Mouse (Mus musculus): ENCODE results near the gene Baz2b. TPM values are rescaled to one million over a fixed set of nuclear protein-coding genes. Genes with fewer than 3 reads are reported as not detected.
"Not testable (repeated sequence)": the region's sequence is repeated elsewhere in the genome, so short reads cannot be mapped to it uniquely, and the experiment has no call there.

The Baz2b gene
- polyA plus RNA-seq, 1 experiment from 2014 or later = 74.7 TPM

DNA sequence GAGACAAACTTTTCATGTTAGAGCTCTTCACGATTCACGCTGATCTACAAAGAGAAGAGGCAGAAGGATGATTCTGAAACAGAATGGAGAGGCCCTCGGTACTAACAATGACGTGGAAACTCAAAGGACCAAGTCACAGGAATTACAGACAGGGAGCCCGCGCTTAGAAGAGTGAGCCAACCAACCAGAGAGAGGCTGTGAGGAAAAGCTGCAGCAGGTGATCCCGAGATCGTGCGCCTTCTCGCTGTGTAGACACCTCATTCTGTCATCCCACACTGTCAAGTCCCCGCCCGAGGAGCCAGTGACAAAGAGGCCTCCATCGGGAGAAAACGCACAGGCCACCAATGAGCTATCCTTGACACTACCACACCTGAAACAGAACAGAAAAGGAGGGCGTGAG is 333.2 kb downstream of the Baz2b start:
- H3K36me3 ChIP-seq (ENCODE audit: control insufficient read depth, insufficient read depth, low read length) = no peaks in the 10 kb centered on the region
- DNase-seq (ENCODE audit: low spot score, missing footprints) = no peak
- H3K9ac ChIP-seq (ENCODE audit: low read length) = no peak overlapping the region
- no peak overlapping the region for H3K27ac ChIP-seq (ENCODE audit: low read depth, low read length)
- no peak for ATAC-seq (ENCODE audit: low FRiP score)
- H3K9me3 ChIP-seq (ENCODE audit: control insufficient read depth, low read length) = no peaks in the 10 kb centered on the region
- H3K4me2 ChIP-seq = no peak overlapping the region
- 87% methylated on average over 15 of the region's 15 CpGs for WGBS
- H3K27me3 ChIP-seq (ENCODE audit: control insufficient read depth, insufficient read depth, low read length) = no peaks in the 10 kb centered on the region
- 0 out of 2 replicates have a peak, but pooled peaks cover under 1% of the 10 kb centered on the region for H3K4me1 ChIP-seq (ENCODE audit: control insufficient read depth, insufficient read depth, low read length)
- H3K4me3 ChIP-seq (ENCODE audit: low read depth, low read length) = no peak overlapping the region

DNA sequence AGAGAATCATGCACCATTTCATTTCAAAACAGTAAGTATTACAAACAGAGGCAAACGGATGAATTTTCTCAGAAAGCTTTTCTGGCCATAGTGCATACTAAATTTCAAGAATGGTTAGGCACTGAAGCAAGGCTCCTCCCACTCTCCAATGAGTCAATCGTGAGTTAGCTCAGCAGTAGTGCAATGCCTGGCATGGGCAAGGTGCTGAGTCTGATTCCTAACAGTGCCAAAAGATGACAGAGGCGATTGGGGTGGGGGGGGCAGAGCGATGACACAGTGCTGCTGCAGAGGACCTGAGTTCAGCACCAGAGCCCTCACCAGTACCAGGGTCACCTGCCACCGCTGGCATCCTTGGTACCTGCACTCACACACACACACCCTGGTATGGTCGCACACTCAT is 339.1 kb downstream of the Baz2b start:
- WGBS = 89% methylated on average over 6 of the region's 6 CpGs
- Histone ChIP-seq H3K4me3 (ENCODE audit: low read depth, low read length) (no peak overlapping the region), H3K36me3 (ENCODE audit: control insufficient read depth, insufficient read depth, low read length) (no peaks in the 10 kb centered on the region), H3K27me3 (ENCODE audit: control insufficient read depth, insufficient read depth, low read length) (no peaks in the 10 kb centered on the region), H3K4me1 (ENCODE audit: control insufficient read depth, insufficient read depth, low read length) (no peaks in the 10 kb centered on the region), H3K4me2 (no peak overlapping the region), H3K9me3 (ENCODE audit: control insufficient read depth, low read length) (no peaks in the 10 kb centered on the region), H3K9ac (ENCODE audit: low read length) (no peak overlapping the region), H3K27ac (ENCODE audit: low read depth, low read length) (no peak overlapping the region)
- ATAC-seq (ENCODE audit: low FRiP score) = no peak
- DNase-seq (ENCODE audit: low spot score, missing footprints) = no peak

DNA sequence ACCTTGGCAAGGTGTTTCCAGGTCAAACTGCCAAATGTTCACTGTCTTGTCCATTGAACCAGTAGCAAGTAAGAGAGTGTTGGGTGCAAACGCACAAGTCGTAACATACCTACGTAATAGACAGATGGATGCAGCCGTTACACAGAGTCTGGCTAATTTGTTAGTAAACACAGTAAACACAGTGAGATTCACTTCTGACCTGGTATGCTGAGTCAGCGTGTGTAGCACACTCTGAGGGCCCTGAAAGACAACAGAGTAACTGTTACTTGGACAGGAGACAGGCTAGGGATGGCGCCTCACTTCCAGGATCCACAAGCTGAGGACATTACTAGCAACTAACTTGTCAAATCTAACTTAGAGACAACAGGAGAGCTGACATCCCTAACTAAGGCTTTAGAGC is 347.0 kb downstream of the Baz2b start:
- no peak for ATAC-seq (ENCODE audit: low FRiP score)
- H3K9ac ChIP-seq (ENCODE audit: low read length) = no peak overlapping the region
- WGBS = 91% methylated on average over 6 of the region's 6 CpGs
- peaks cover 4% of the 10 kb centered on the region; the same call in 1 of the 2 replicates for H3K4me1 ChIP-seq (ENCODE audit: control insufficient read depth, insufficient read depth, low read length)
- H3K27ac ChIP-seq (ENCODE audit: low read depth, low read length) = no peak overlapping the region
- 0 out of 2 replicates have a peak, but pooled peaks cover 3% of the 10 kb centered on the region for H3K27me3 ChIP-seq (ENCODE audit: control insufficient read depth, insufficient read depth, low read length)
- no peak overlapping the region for H3K4me2 ChIP-seq
- H3K9me3 ChIP-seq (ENCODE audit: control insufficient read depth, low read length) = no peaks in the 10 kb centered on the region
- H3K4me3 ChIP-seq (ENCODE audit: low read depth, low read length) = no peak overlapping the region
- H3K36me3 ChIP-seq (ENCODE audit: control insufficient read depth, insufficient read depth, low read length) = no peaks in the 10 kb centered on the region
- DNase-seq (ENCODE audit: low spot score, missing footprints) = no peak

DNA sequence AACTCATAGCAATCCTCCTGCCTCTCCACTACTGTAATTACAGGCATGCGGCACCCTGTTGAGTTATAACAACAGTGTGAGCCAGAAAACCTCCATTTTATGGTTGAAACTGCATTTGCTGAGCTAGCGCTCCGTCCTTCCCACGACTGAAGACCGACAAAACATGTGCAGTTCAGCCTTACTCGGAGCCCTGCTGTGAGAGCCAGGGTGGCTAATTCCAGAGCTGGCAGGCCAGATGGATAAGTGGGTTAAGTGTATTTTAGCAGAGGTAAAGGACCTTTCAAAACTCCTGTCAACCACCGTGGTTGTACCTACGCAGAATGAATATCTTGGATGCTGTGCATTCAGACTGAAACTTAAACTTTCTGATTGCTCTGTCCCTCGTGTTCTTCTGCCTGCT is 355.3 kb downstream of the Baz2b start:
- 83% methylated on average over 9 of the region's 9 CpGs for WGBS
- no peak overlapping the region for H3K4me3 ChIP-seq (ENCODE audit: low read depth, low read length)
- no peak overlapping the region for H3K27ac ChIP-seq (ENCODE audit: low read depth, low read length)
- DNase-seq (ENCODE audit: low spot score, missing footprints) = no peak
- peaks cover 4% of the 10 kb centered on the region; the same call in 1 of the 2 replicates for H3K4me1 ChIP-seq (ENCODE audit: control insufficient read depth, insufficient read depth, low read length)
- ATAC-seq (ENCODE audit: low FRiP score) = no peak
- H3K36me3 ChIP-seq (ENCODE audit: control insufficient read depth, insufficient read depth, low read length) = no peaks in the 10 kb centered on the region
- no peak overlapping the region for H3K9ac ChIP-seq (ENCODE audit: low read length)
- H3K4me2 ChIP-seq = no peak overlapping the region
- H3K9me3 ChIP-seq (ENCODE audit: control insufficient read depth, low read length) = no peaks in the 10 kb centered on the region
- no peaks in the 10 kb centered on the region for H3K27me3 ChIP-seq (ENCODE audit: control insufficient read depth, insufficient read depth, low read length)

DNA sequence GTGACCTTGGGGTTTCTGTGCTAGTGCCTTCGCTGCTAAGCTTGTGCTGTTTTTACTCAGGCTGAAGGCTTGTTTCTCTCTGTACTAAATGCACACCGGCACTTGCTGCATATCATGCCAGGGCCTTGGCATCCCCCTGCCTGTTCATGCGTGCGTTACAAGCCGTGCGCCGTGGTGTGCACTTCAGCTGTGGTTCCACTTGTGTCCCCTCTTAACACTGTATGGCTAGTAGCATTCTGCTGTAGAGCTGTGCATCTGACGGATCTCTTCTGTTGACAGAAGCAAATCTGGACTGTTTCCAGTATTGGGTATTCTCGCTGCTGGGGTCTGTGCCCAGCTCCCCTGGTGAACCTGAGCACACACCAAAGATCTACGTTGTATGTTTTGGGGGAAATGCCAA is 356.1 kb downstream of the Baz2b start:
- DNase-seq (ENCODE audit: low spot score, missing footprints) (no peak), ATAC-seq (ENCODE audit: low FRiP score) (no peak)
- Histone ChIP-seq H3K4me3 (ENCODE audit: low read depth, low read length) (no peak overlapping the region), H3K27me3 (ENCODE audit: control insufficient read depth, insufficient read depth, low read length) (no peaks in the 10 kb centered on the region), H3K9me3 (ENCODE audit: control insufficient read depth, low read length) (no peaks in the 10 kb centered on the region), H3K4me1 (ENCODE audit: control insufficient read depth, insufficient read depth, low read length) (no peaks in the 10 kb centered on the region), H3K4me2 (no peak overlapping the region), H3K27ac (ENCODE audit: low read depth, low read length) (no peak overlapping the region), H3K36me3 (ENCODE audit: control insufficient read depth, insufficient read depth, low read length) (no peaks in the 10 kb centered on the region), H3K9ac (ENCODE audit: low read length) (no peak overlapping the region)
- 94% methylated on average over 10 of the region's 10 CpGs for WGBS

DNA sequence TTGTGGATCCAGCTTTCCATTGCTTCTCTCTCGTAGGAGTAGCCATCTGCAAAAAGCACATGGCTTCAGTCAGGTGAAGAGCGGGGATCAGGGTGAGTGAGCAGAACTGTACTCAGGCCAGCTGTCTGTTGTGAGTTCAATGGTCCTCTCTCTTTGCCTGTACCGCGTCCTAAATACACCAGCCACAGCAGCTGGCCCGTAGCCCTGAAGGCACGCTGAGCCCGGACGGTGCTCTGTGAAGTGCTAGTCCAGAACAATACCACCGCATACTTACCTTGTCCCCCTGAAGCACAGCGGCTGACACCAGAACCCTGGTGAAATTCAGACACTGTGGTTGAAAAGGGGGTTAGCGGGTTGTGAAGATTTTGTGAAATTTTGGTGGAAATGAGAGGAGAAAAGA is 356.7 kb downstream of the Baz2b start:
- no peak overlapping the region for H3K4me2 ChIP-seq
- H3K4me3 ChIP-seq (ENCODE audit: low read depth, low read length) = no peak overlapping the region
- H3K27ac ChIP-seq (ENCODE audit: low read depth, low read length) = no peak overlapping the region
- WGBS = 84% methylated on average over 11 of the region's 11 CpGs
- ATAC-seq (ENCODE audit: low FRiP score) (no peak), DNase-seq (ENCODE audit: low spot score, missing footprints) (no peak)
- no peaks in the 10 kb centered on the region for H3K27me3 ChIP-seq (ENCODE audit: control insufficient read depth, insufficient read depth, low read length)
- no peaks in the 10 kb centered on the region for H3K36me3 ChIP-seq (ENCODE audit: control insufficient read depth, insufficient read depth, low read length)
- no peaks in the 10 kb centered on the region for H3K9me3 ChIP-seq (ENCODE audit: control insufficient read depth, low read length)
- no peaks in the 10 kb centered on the region for H3K4me1 ChIP-seq (ENCODE audit: control insufficient read depth, insufficient read depth, low read length)
- H3K9ac ChIP-seq (ENCODE audit: low read length) = no peak overlapping the region

DNA sequence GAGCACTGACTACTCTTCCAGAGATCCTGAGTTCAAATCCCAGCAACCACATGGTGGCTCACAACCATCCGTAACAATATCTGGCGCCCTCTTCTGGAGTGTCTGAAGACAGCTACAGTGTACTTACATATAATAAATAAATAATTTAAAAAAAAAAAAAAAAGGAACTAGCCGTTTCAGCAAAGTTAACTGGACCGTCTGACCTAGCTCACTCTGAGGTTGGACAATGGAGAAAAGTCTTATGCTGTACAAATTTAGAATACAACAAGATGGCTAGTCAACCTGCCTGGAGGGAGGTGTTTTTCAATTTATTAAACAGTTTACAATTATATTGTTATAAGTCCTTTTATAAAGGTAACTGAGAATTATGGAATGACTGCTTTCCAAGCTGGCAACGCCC is 357.8 kb downstream of the Baz2b start:
- not testable (repeated sequence) for H3K27me3 ChIP-seq (ENCODE audit: control insufficient read depth, insufficient read depth, low read length); ATAC-seq (ENCODE audit: low FRiP score); H3K4me3 ChIP-seq (ENCODE audit: low read depth, low read length); H3K4me1 ChIP-seq (ENCODE audit: control insufficient read depth, insufficient read depth, low read length); H3K9me3 ChIP-seq (ENCODE audit: control insufficient read depth, low read length); DNase-seq (ENCODE audit: low spot score, missing footprints); H3K36me3 ChIP-seq (ENCODE audit: control insufficient read depth, insufficient read depth, low read length); H3K9ac ChIP-seq (ENCODE audit: low read length); H3K27ac ChIP-seq (ENCODE audit: low read depth, low read length); H3K4me2 ChIP-seq
- 88% methylated on average over 3 of the region's 5 CpGs for WGBS

Other genes starting within 250 kb of the Baz2b start
- gene March7, start within 50 bp of the Baz2b start, polyA plus RNA-seq (2014; fragmentation: Nextera tagmentation; extraction: Ambion mirVana) = 76.2 and 82.8 TPM in 2 replicates
- 15.6 and 16.2 TPM in 2 replicates for gene Cd302, start 74.6 kb upstream of the Baz2b start, polyA plus RNA-seq (2014; fragmentation: Nextera tagmentation; extraction: Ambion mirVana)
- gene Ly75, start 173.5 kb upstream of the Baz2b start, polyA plus RNA-seq (2014; fragmentation: Nextera tagmentation; extraction: Ambion mirVana) = 2.0 and 2.3 TPM in 2 replicates